Mouse (Mus musculus): Measurements from ENCODE around the gene Lbr.
"Not testable (repeated sequence)": the region's sequence is repeated elsewhere in the genome, so short reads cannot be mapped to it uniquely, and the experiment has no call there.

Lbr gene

GRCm38 (mm10) chr1:181851521-181852310 is 8.9 kb upstream of the Lbr start:
- peak; percentile 73 for DNase-seq

DNA sequence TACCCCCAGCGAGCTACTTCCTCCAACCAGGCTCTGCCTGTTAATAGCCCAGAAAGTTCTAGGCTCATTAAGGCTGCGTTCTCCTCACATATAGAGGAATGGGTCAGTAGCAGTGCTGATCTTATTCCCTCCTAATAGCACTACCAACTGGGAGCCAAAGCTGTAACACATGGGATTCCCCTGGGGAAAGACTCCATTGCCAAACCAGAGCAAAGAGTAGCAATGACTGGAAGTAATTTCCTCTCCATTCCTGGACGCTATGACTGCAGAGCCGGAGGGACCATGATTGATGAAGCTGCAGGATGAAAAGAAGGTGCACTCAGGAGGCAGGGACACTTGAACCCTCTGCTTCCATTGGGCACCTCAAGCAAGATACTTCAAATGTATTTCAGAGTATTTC is 7.6 kb upstream of the Lbr start:
- no peak for DNase-seq

DNA sequence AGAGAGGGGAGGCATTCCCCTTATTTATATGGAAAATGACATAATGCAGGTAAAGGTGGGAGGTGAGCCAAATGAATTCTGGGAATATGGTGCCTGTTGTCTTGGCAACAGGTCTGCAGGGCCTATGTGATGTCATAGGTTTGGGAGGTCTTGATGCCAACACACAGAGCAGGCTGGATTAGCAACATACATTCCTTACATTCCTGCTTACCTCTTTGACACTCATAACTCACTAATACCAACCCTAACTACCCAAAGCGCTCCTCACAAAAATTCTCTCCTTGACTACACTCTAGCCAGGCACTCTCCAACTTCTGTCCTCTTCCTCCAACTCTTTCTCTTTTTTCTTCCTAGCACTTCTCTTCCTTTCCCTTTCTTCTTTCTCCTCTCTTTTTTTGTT is 5.4 kb upstream of the Lbr start:
- no peak for DNase-seq

GRCm38 (mm10) chr1:181847396-181847795 is 4.5 kb upstream of the Lbr start:
- DNase-seq: no peak

GRCm38 (mm10) chr1:181845767-181846166 is 2.9 kb upstream of the Lbr start:
- DNase-seq: no peak

- DNase-seq: no peak
Observed at GRCm38 (mm10) chr1:181844874-181845547, 2.2 kb upstream of the Lbr start.

DNA sequence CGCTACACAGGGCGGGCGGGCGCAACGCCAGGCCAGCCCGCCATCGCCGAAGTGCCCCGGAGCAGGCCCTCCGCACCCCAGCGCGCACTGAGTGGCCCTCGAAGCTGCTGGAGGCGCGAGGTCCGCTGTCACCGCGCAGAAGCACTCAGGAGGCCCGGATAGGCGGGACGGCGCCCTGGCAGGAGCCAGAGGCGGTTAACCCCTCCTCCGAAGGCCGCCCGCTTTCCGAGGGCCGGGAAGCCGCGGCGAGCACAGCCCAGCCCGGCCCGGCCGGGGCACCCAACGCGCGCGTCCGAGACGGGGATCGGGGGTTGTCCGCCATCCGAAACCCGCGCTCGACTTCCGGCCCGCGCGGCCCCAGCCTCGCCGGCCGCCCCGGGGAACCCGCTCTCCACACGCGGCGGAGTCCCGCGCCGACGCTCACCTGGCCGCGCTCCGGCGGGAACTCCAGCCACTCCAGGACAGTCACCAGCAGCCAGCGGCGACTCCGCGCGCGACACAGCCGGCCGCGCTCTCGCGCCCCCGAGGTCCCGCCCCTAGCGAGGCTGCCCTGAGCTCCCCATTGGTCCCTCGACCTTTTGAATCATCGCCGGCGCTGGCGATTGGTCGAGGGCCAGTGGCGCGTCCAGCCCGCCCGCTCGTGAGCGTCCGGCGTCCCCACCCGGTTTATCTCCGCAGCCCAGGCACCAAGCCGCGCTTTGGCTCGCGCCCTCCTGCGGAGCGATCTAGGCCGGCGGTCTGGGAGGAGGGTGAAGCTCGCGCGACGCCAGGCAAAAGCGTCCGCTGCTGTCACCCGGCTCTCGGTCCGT is 778 bp downstream of the Lbr start:
- peak; percentile 91 for DNase-seq

DNA sequence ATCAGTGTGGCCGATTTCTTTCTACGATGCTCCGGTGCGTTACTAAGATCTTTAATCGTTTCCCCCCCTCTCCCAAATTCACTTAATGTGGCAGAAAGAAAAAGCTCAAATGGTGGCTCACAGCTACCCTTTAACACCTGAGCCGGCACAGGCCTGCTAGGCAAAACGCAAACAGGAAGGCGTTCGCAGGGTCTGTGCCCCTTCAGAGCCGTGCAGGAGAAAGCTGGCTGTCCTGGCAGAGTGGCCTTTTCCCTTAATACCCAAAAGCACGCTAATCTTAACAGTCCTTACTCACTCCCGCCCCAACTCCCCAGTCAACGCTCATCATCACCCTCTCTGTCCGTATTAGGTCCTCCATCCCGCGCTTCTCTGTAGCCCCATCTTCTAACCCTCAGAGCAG is 1.4 kb downstream of the Lbr start:
- DNase-seq: no peak

- DNase-seq: no peak
Observed at GRCm38 (mm10) chr1:181839746-181840366, 3.0 kb downstream of the Lbr start.

GRCm38 (mm10) chr1:181838111-181838510 is 4.7 kb downstream of the Lbr start:
- DNase-seq: no peak

GRCm38 (mm10) chr1:181833143-181833542 is 9.7 kb downstream of the Lbr start:
- DNase-seq: no peak

DNA sequence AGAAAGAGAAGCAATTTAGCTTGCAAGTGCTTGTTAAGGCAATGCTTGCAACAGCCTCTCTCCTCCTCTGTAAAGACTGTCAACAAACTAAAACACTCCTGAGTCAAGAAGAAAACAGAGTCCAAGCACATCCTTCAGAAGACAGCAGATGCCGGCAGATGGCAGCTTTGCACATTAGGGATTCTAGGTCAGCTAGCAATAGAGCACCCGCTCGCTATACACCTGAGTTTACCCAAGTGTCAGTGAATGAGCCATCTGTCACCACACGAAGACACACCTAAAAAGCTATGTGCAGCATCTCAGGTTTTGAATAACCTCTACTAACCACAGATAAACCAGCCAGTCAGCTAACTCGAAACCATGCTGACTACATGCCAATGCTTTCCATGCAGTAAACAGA is 10.1 kb downstream of the Lbr start:
- no peak for DNase-seq

GRCm38 (mm10) chr1:181828365-181828764 is 14.5 kb downstream of the Lbr start:
- DNase-seq: no peak

DNA sequence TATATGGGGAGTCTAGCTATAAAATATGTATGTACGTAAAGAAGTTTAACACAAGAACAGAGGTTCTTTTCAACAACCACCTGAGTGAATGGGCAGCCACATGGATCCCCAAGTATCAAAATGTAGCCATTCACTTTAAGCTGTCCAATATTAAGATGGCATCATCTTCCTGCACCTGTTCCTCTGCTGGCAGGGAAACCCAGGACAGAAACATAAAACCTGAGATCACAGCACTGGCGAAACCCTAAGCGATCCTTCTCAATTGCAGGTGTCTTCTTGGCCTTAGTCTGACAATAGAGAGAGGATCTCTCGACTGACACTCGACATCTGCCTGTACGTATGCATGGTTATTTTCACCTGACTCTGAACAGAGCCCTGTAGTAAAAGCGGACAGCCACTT is 16.1 kb downstream of the Lbr start:
- no peak for DNase-seq

DNA sequence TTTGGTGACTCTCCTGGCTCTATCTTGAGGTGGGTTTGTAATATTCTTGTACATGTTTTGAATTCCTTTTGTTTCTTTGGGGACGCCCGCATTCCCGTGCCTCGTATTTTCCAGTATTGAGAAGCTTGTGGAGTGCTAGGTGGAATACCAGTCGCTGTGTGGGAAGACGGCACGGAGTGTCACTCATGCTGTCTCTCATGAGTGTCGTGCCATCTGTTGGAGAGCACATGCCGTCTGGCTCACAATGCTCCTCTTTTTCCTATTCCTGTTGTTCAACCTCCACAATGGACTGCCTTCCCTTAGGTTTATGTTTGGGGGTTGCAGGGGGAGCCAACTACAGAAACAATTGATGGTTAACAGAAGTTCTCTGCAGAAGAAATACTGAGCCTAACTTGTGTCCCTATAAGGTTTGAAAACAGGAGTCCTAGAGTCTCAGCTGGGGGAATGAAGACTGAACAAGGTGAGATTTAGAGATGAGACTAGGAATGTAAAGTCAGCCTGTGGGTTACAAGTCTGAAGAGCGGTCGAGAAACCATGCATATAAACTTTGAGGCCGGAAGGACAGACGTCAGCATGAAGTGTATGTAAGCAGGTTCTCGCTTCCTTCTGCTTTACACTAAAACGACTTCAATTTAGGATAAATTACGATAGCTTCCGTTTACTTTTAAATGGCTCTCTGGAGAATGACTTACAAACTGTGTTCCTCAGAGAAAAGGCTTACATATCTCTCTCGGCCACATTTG is 31.2 kb downstream of the Lbr start:
- no peak for DNase-seq

- DNase-seq: no peak
Observed at GRCm38 (mm10) chr1:181800667-181801066, 42.2 kb downstream of the Lbr start.

DNA sequence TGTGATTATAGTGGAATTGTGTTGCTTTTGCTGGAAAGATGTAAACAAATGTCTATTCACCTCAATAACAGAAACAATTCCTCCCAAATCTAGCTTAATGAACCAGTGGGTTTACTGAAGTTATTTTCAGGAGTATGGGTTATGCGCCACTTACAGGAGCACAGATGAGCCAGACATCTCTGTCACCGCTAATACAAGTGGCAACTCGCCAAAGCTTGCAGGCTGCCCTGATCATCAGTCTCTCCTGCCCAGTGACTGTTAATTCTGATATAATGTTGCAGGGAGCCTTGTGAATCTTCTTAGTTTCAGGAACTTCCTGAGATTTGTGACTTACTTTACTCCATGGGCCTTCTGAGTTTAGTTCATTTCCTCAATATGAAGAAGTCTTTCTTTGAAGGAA is 42.9 kb downstream of the Lbr start:
- DNase-seq: no peak

- no peak for DNase-seq
Observed at GRCm38 (mm10) chr1:181793541-181793940, 49.3 kb downstream of the Lbr start.

GRCm38 (mm10) chr1:181789952-181790351 is 52.9 kb downstream of the Lbr start:
- DNase-seq: no peak

- DNase-seq: not testable (repeated sequence)
Observed at GRCm38 (mm10) chr1:181782600-181782999, 60.2 kb downstream of the Lbr start.

GRCm38 (mm10) chr1:181776541-181776940 is 66.3 kb downstream of the Lbr start:
- no peak for DNase-seq

- no peak for DNase-seq
Observed at GRCm38 (mm10) chr1:181771871-181772270, 71.0 kb downstream of the Lbr start.
